Mouse (Mus musculus) MEL (cell line): ENCODE measurements around the gene Gm49342. TPM values are rescaled to one million over a fixed set of nuclear protein-coding genes. Genes with fewer than 3 reads are reported as not detected.
A peak's percentile ranks its signal among the peaks of the same experiment; 100 is the strongest.

Source experiments
- DNase-seq: peaks from one replicate; pipeline ENCODE4 v3.0.0; 2011; ENCODE audit warnings: low read depth, low spot score
- H3K27ac ChIP-seq: 2 replicates; pipeline ENCODE4 v1.5.1; 2012; ENCODE audit warnings: low read depth, mild to moderate bottlenecking, control low read depth, low read length, moderate library complexity; ENCODE audit not compliant: control insufficient read depth
- H3K27me3 ChIP-seq, 2 experiments: fragments of 150-350 bp in 1 of 2; sonication (generic) in 1 of 2; 2 replicates each; pipeline ENCODE4 v1.6.1; 2012; ENCODE audit warnings: low read length in 2 of 2, mild to moderate bottlenecking in 2 of 2, improper control_type of control experiment in 1 of 2, moderate library complexity in 1 of 2; ENCODE audit not compliant: insufficient read depth in 2 of 2, control insufficient read depth in 1 of 2
- H3K36me3 ChIP-seq, 2 experiments: 2 replicates each; pipeline ENCODE4 v1.6.1; 2012 to 2014; ENCODE audit warnings: low read length in 2 of 2, improper control_type of control experiment in 1 of 2, inconsistent platforms in 1 of 2, mild to moderate bottlenecking in 1 of 2; ENCODE audit not compliant: insufficient read depth in 2 of 2, control insufficient read depth in 1 of 2
- H3K4me1 ChIP-seq, 2 experiments: fragments of 150-350 bp in 1 of 2; sonication (generic) in 1 of 2; 2 replicates each; pipeline ENCODE4 v1.6.1; 2012; ENCODE audit warnings: low read length in 2 of 2, improper control_type of control experiment in 1 of 2, mild to moderate bottlenecking in 1 of 2; ENCODE audit not compliant: insufficient read depth in 2 of 2, control insufficient read depth in 1 of 2
- H3K4me3 ChIP-seq, 2 experiments: fragments of 150-350 bp in 1 of 2; sonication (generic) in 1 of 2; 2 replicates each; pipeline ENCODE4 v1.5.1; 2012; ENCODE audit warnings: low read depth in 2 of 2, low read length in 2 of 2, mild to moderate bottlenecking in 2 of 2, moderate library complexity in 2 of 2, control low read depth in 1 of 2, improper control_type of control experiment in 1 of 2; ENCODE audit not compliant: control insufficient read depth in 1 of 2, insufficient read depth in 1 of 2
- H3K79me2 ChIP-seq: 2 replicates; pipeline ENCODE4 v1.6.1; 2012; ENCODE audit warnings: mild to moderate bottlenecking, low read length, moderate library complexity; ENCODE audit not compliant: control insufficient read depth, poor library complexity, insufficient read depth
- H3K9ac ChIP-seq: 2 replicates; pipeline ENCODE4 v1.6.1; 2012; ENCODE audit warnings: low read depth, mild to moderate bottlenecking, control low read depth, low read length, moderate library complexity; ENCODE audit not compliant: control insufficient read depth, poor library complexity, severe bottlenecking
- H3K9me3 ChIP-seq: fragments of 150-350 bp; sonication (generic); replicated peaks from 2 replicates; pipeline ENCODE4 v1.6.1; 2012; ENCODE audit warnings: mild to moderate bottlenecking, low read length, improper control_type of control experiment, moderate library complexity; ENCODE audit not compliant: insufficient read depth
- BHLHE40 ChIP-seq: IDR thresholded peaks from 2 replicates; pipeline ENCODE4 v1.6.1; 2012; ENCODE audit warnings: low read depth, mild to moderate bottlenecking, inconsistent platforms, low read length, improper control_type of control experiment, borderline replicate concordance
- CHD1 ChIP-seq: IDR thresholded peaks from 2 replicates; pipeline ENCODE4 v1.6.1; 2012; ENCODE audit warnings: low read depth, mild to moderate bottlenecking, inconsistent platforms, low read length, improper control_type of control experiment
- CHD2 ChIP-seq: IDR thresholded peaks from 2 replicates; pipeline ENCODE4 v1.6.1; 2011; ENCODE audit warnings: low read length, improper control_type of control experiment
- CTCF ChIP-seq, 3 experiments: IDR thresholded peaks in 2 of 3; conservative IDR thresholded peaks in 1 of 3; 2 replicates each; pipeline ENCODE4 v1.5.1; 2011 to 2012; ENCODE audit warnings: low read length in 3 of 3, low read depth in 2 of 3, mild to moderate bottlenecking in 2 of 3, improper control_type of control experiment in 1 of 3, inconsistent platforms in 1 of 3, mixed read lengths in 1 of 3, moderate library complexity in 1 of 3; ENCODE audit not compliant: control insufficient read depth in 1 of 3, insufficient read depth in 1 of 3, poor library complexity in 1 of 3, severe bottlenecking in 1 of 3
- ELF1 ChIP-seq: IDR thresholded peaks from 2 replicates; pipeline ENCODE4 v1.6.1; 2014; ENCODE audit warnings: low read depth, mild to moderate bottlenecking, inconsistent platforms, low read length, improper control_type of control experiment, moderate library complexity
- EP300 ChIP-seq, 2 experiments: IDR thresholded peaks; 2 replicates each; pipeline ENCODE4 v1.6.1; 2011; ENCODE audit warnings: improper control_type of control experiment in 2 of 2, low read length in 2 of 2, low read depth in 1 of 2, mild to moderate bottlenecking in 1 of 2
- ETS1 ChIP-seq: IDR thresholded peaks from 2 replicates; pipeline ENCODE4 v1.6.1; 2012; ENCODE audit warnings: low read depth, mild to moderate bottlenecking, inconsistent platforms, low read length, improper control_type of control experiment, moderate library complexity
- GATA1 ChIP-seq: IDR thresholded peaks from 2 replicates; pipeline ENCODE4 v1.6.1; 2011; ENCODE audit warnings: low read depth, low read length, improper control_type of control experiment
- HCFC1 ChIP-seq: IDR thresholded peaks from 2 replicates; pipeline ENCODE4 v1.6.1; 2012; ENCODE audit warnings: low read depth, mild to moderate bottlenecking, inconsistent platforms, low read length, improper control_type of control experiment, moderate library complexity
- KAT2A ChIP-seq: conservative IDR thresholded peaks from 2 replicates; pipeline ENCODE4 v1.6.1; 2012; ENCODE audit warnings: low read depth, low read length, improper control_type of control experiment, inconsistent platforms
- MAFK ChIP-seq: IDR thresholded peaks from 2 replicates; pipeline ENCODE4 v1.6.1; 2011; ENCODE audit warnings: low read depth, mild to moderate bottlenecking, low read length, improper control_type of control experiment, borderline replicate concordance
- MAX ChIP-seq: IDR thresholded peaks from 2 replicates; pipeline ENCODE4 v1.6.1; 2011; ENCODE audit warnings: low read length, improper control_type of control experiment
- MAZ ChIP-seq: IDR thresholded peaks from 2 replicates; pipeline ENCODE4 v1.6.1; 2012; ENCODE audit warnings: low read depth, mild to moderate bottlenecking, inconsistent platforms, low read length, improper control_type of control experiment
- MEF2A ChIP-seq: IDR thresholded peaks from 2 replicates; pipeline ENCODE4 v1.6.1; 2014; ENCODE audit warnings: low read depth, mild to moderate bottlenecking, inconsistent platforms, low read length, improper control_type of control experiment; ENCODE audit not compliant: poor library complexity, insufficient replicate concordance, severe bottlenecking; ENCODE audit errors: extremely low read depth
- MXI1 ChIP-seq: IDR thresholded peaks from 2 replicates; pipeline ENCODE4 v1.6.1; 2011; ENCODE audit warnings: mild to moderate bottlenecking, low read depth, low read length, improper control_type of control experiment
- MYB ChIP-seq: IDR thresholded peaks from 2 replicates; pipeline ENCODE4 v1.6.1; 2011; ENCODE audit warnings: mild to moderate bottlenecking, low read depth, low read length, improper control_type of control experiment
- MYC ChIP-seq: IDR thresholded peaks from 2 replicates; pipeline ENCODE4 v1.6.1; 2011; ENCODE audit warnings: low read depth, mild to moderate bottlenecking, low read length, improper control_type of control experiment, moderate library complexity
- NELFE ChIP-seq: IDR thresholded peaks from 2 replicates; pipeline ENCODE4 v1.6.1; 2011; ENCODE audit warnings: low read depth, low read length, improper control_type of control experiment
- NRF1 ChIP-seq: IDR thresholded peaks from 2 replicates; pipeline ENCODE4 v1.6.1; 2014; ENCODE audit warnings: low read depth, mild to moderate bottlenecking, inconsistent platforms, low read length, improper control_type of control experiment, moderate library complexity; ENCODE audit not compliant: poor library complexity, insufficient read depth, severe bottlenecking
- POLR2A ChIP-seq, 2 experiments: IDR thresholded peaks; 2 replicates each; pipeline ENCODE4 v1.6.1; 2011 to 2012; ENCODE audit warnings: low read length in 2 of 2, mild to moderate bottlenecking in 2 of 2, control low read depth in 1 of 2, improper control_type of control experiment in 1 of 2, low read depth in 1 of 2, moderate library complexity in 1 of 2; ENCODE audit not compliant: control insufficient read depth in 1 of 2, insufficient read depth in 1 of 2, poor library complexity in 1 of 2
- POLR2AphosphoS2 ChIP-seq: IDR thresholded peaks from 2 replicates; pipeline ENCODE4 v1.6.1; 2011; ENCODE audit warnings: low read length, improper control_type of control experiment
- POLR2AphosphoS5 ChIP-seq: IDR thresholded peaks from 2 replicates; pipeline ENCODE4 v1.6.1; 2012; ENCODE audit warnings: low read depth, borderline replicate concordance, mild to moderate bottlenecking, inconsistent platforms, low read length, moderate library complexity, mixed read lengths
- RCOR1 ChIP-seq: IDR thresholded peaks from 2 replicates; pipeline ENCODE4 v1.6.1; 2012; ENCODE audit warnings: low read depth, mild to moderate bottlenecking, inconsistent platforms, low read length, improper control_type of control experiment
- SIN3A ChIP-seq: IDR thresholded peaks from 2 replicates; pipeline ENCODE4 v1.6.1; 2012; ENCODE audit warnings: low read length, improper control_type of control experiment, inconsistent platforms
- SMC3 ChIP-seq: IDR thresholded peaks from 2 replicates; pipeline ENCODE4 v1.6.1; 2011; ENCODE audit warnings: low read depth, low read length, improper control_type of control experiment
- TAL1 ChIP-seq: IDR thresholded peaks from 2 replicates; pipeline ENCODE4 v1.6.1; 2012; ENCODE audit warnings: mild to moderate bottlenecking, inconsistent platforms, low read length, moderate library complexity, mixed read lengths
- TBP ChIP-seq: IDR thresholded peaks from 2 replicates; pipeline ENCODE4 v1.8.0; 2011; ENCODE audit warnings: low read depth, low read length, improper control_type of control experiment
- TCF12 ChIP-seq: IDR thresholded peaks from 2 replicates; pipeline ENCODE4 v1.6.1; 2014; ENCODE audit warnings: low read depth, mild to moderate bottlenecking, inconsistent platforms, low read length, improper control_type of control experiment, moderate library complexity
- UBTF ChIP-seq: IDR thresholded peaks from 2 replicates; pipeline ENCODE4 v1.6.1; 2012; ENCODE audit warnings: low read depth, mild to moderate bottlenecking, inconsistent platforms, low read length, improper control_type of control experiment, moderate library complexity, borderline replicate concordance; ENCODE audit not compliant: insufficient read depth
- USF1 ChIP-seq: IDR thresholded peaks from 2 replicates; pipeline ENCODE4 v1.6.1; 2014; ENCODE audit warnings: low read depth, mild to moderate bottlenecking, inconsistent platforms, low read length, improper control_type of control experiment, moderate library complexity
- USF2 ChIP-seq, 2 experiments: IDR thresholded peaks; 2 replicates each; pipeline ENCODE4 v1.6.1; 2011 to 2012; ENCODE audit warnings: improper control_type of control experiment in 2 of 2, low read length in 2 of 2, borderline replicate concordance in 1 of 2, inconsistent platforms in 1 of 2, low read depth in 1 of 2, mild to moderate bottlenecking in 1 of 2; ENCODE audit not compliant: insufficient read depth in 1 of 2
- ZC3H11A ChIP-seq: IDR thresholded peaks from 2 replicates; pipeline ENCODE4 v1.6.1; 2012; ENCODE audit warnings: low read depth, mild to moderate bottlenecking, inconsistent platforms, low read length, improper control_type of control experiment
- ZKSCAN1 ChIP-seq: IDR thresholded peaks from 2 replicates; pipeline ENCODE4 v1.6.1; 2012; ENCODE audit warnings: low read depth, mild to moderate bottlenecking, inconsistent platforms, low read length, improper control_type of control experiment, moderate library complexity
- ZMIZ1 ChIP-seq: IDR thresholded peaks from 2 replicates; pipeline ENCODE4 v1.6.1; 2012; ENCODE audit warnings: low read depth, mild to moderate bottlenecking, inconsistent platforms, low read length, improper control_type of control experiment, moderate library complexity
- ZNF384 ChIP-seq: IDR thresholded peaks from 2 replicates; pipeline ENCODE4 v1.6.1; 2012; ENCODE audit warnings: low read depth, mild to moderate bottlenecking, inconsistent platforms, low read length, improper control_type of control experiment
- polyA plus RNA-seq, 2 experiments: library from polyadenylated mRNA; stranded (reverse) in 1 of 2; unstranded in 1 of 2; fragments of >175 nt in 1 of 2; fragments of >200 nt in 1 of 2; gene quantifications; 2 replicates each; pipeline versions ENCODE4 v1.2.1 to v1.2.4; 2012; ENCODE audit warnings: low replicate concordance in 2 of 2, low read depth in 1 of 2; ENCODE audit not compliant: insufficient read length in 2 of 2, insufficient read depth in 1 of 2, missing spikeins in 1 of 2
- total RNA-seq: library from RNA; depleted of rRNA; stranded (reverse); fragments of 300-350 nt; gene quantifications from 2 replicates; pipeline ENCODE4 v1.2.3, GENCODE M21; 2012

Gm49342 gene
- total and polyA plus RNA-seq, 3 experiments, result 14.5 to 45.2 TPM; not detected in 1

DNA sequence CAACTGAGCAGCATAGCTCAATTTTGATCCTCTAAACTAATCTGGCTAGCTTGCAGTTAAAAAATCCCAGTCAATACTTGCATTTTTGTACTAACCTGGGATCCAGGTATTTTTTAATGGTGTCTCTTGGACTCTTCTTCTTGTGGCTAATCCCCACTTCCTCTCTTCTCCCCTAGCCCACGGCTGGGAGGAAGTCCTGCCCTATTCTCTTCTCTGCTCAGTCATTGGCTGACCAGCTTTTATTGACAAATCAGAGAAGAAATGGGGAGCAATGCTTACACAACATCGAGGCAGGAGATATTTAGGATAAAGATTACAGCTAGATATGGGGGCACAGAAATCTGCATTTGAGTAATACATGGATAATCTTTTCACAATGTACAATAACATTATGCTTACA is 5.4 kb upstream of the Gm49342 start:
- peaks cover 0 to 11% of the 10 kb centered on the region in 2 experiments; a peak in 3 of 4 replicates for H3K4me1 ChIP-seq
- H3K4me3 ChIP-seq, result peak overlapping the region; percentile 8 to 68; a peak in 2 of 4 replicates
- H3K9me3 ChIP-seq, result no peaks in the 10 kb centered on the region
- no peak overlapping the region for H3K27ac ChIP-seq
- peak; percentile 90 for DNase-seq
- H3K27me3 ChIP-seq, result no peaks in the 10 kb centered on the region
- peaks cover 0 to 12% of the 10 kb centered on the region in 2 experiments; a peak in 2 of 4 replicates for H3K36me3 ChIP-seq
- TF ChIP-seq EP300 (IDR thresholded peaks at IDR 0.05; ENCODE audit: low read depth in 1 of 2, low read length in 2 of 2) (no peak; a peak in 1 of 4 replicates), MAZ (no peak), SIN3A (peak; percentile 62), ELF1 (peak; percentile 77), TAL1 (no peak), TCF12 (no peak), TBP (peak; percentile 54; the same call in 1 of the 2 replicates), KAT2A (no peak), POLR2AphosphoS5 (no peak), ZKSCAN1 (no peak), CHD1 (no peak), MYC (no peak), SMC3 (no peak), POLR2AphosphoS2 (peak; percentile 48; the same call in 1 of the 2 replicates), ZC3H11A (no peak), CTCF (IDR thresholded peaks at IDR 0.05 in 2 of 3, conservative IDR thresholded peaks at IDR 0.05 in 1 of 3; ENCODE audit: control insufficient read depth in 1 of 3, insufficient read depth in 1 of 3, low read depth in 2 of 3, low read length in 3 of 3, poor library complexity in 1 of 3, severe bottlenecking in 1 of 3) (no peak), MEF2A (no peak), UBTF (no peak), ETS1 (peak; percentile 26; the same call in 1 of the 2 replicates), CHD2 (peak; percentile 48; the same call in 1 of the 2 replicates), RCOR1 (0 out of 2 replicates have a peak, but pooled peaks have one; percentile 31), GATA1 (peak; percentile 59), MAFK (no peak), USF2 (IDR thresholded peaks at IDR 0.05; ENCODE audit: borderline replicate concordance in 1 of 2, insufficient read depth in 1 of 2, low read depth in 1 of 2, low read length in 2 of 2) (no peak), MXI1 (no peak), NRF1 (no peak), MYB (no peak), ZNF384 (no peak), USF1 (no peak), NELFE (peak; percentile 62; the same call in 1 of the 2 replicates), POLR2A (IDR thresholded peaks at IDR 0.05; ENCODE audit: control insufficient read depth in 1 of 2, insufficient read depth in 1 of 2, low read depth in 1 of 2, low read length in 2 of 2, poor library complexity in 1 of 2) (peak in 1 of 2 experiments; percentile 68; a peak in 2 of 4 replicates), ZMIZ1 (peak; percentile 58; the same call in 1 of the 2 replicates), MAX (no peak), HCFC1 (peak; percentile 74), BHLHE40 (no peak)
- peak overlapping the region; percentile 55 for H3K9ac ChIP-seq
- H3K79me2 ChIP-seq, result peaks cover 2% of the 10 kb centered on the region; the same call in 1 of the 2 replicates
